Mouse (Mus musculus) embryonic facial prominence, embryonic 15.5 days (tissue): ENCODE data around the gene Med29. TPM values are rescaled to one million over a fixed set of nuclear protein-coding genes. Genes with fewer than 3 reads are reported as not detected.
"Not testable (repeated sequence)": the region's sequence is repeated elsewhere in the genome, so short reads cannot be mapped to it uniquely, and the experiment has no call there.

Source experiments
- ATAC-seq: fragments of 200-750 bp; cut with Nextera tagmentation; 2 replicates; pipeline ENCODE4 v1.8.0; 2017; ENCODE audit warnings: low read depth, moderate TSS enrichment; ENCODE audit not compliant: insufficient number of reproducible peaks, low FRiP score, low TSS enrichment
- H3K27ac ChIP-seq: fragments of 300-500 bp; sonication (generic); replicated peaks from 2 replicates; pipeline ENCODE4 v1.5.1; 2015; ENCODE audit warnings: mild to moderate bottlenecking, inconsistent platforms
- H3K27me3 ChIP-seq: fragments of 300-500 bp; sonication (generic); 2 replicates; pipeline ENCODE4 v1.6.1; 2015; ENCODE audit warnings: inconsistent platforms
- H3K36me3 ChIP-seq: fragments of 300-500 bp; sonication (generic); 2 replicates; pipeline ENCODE4 v1.6.1; 2015; ENCODE audit warnings: mild to moderate bottlenecking, inconsistent platforms
- H3K4me1 ChIP-seq: fragments of 300-500 bp; sonication (generic); 2 replicates; pipeline ENCODE4 v1.6.1; 2015; ENCODE audit warnings: inconsistent platforms
- H3K4me2 ChIP-seq: fragments of 300-500 bp; sonication (generic); replicated peaks from 2 replicates; pipeline ENCODE4 v1.6.1; 2015; ENCODE audit warnings: mild to moderate bottlenecking, inconsistent platforms
- H3K4me3 ChIP-seq: fragments of 300-500 bp; sonication (generic); replicated peaks from 2 replicates; pipeline ENCODE4 v1.5.1; 2015; ENCODE audit warnings: mild to moderate bottlenecking, inconsistent platforms
- H3K9ac ChIP-seq: fragments of 300-500 bp; sonication (generic); 2 replicates; pipeline ENCODE4 v1.6.1; 2015; ENCODE audit warnings: inconsistent platforms
- H3K9me3 ChIP-seq: fragments of 300-500 bp; sonication (generic); replicated peaks from 2 replicates; pipeline ENCODE4 v1.6.1; 2016; ENCODE audit warnings: inconsistent platforms
- WGBS: fragments of 180-500 bp; shearing (Covaris S2); methylation state at CpG from one replicate; pipeline ENCODE4 v1.1.7; 2015; 5-methylcytosine and 5-hydroxymethylcytosine counted together
- polyA plus RNA-seq: library from polyadenylated mRNA; unstranded; fragments of >200 nt; fragmentation: Nextera tagmentation; extraction: Ambion mirVana; gene quantifications from 2 replicates; pipeline ENCODE4 v1.2.1, GENCODE M21; 2015

Med29 gene
- polyA plus RNA-seq, 1 experiment from 2014 or later, result 52.1 TPM

- no peak overlapping the region for H3K4me3 ChIP-seq
- peaks cover 19% of the 10 kb centered on the region for H3K4me1 ChIP-seq
- whole genome bisulfite sequencing, result 93% methylated on average over 4 of the region's 4 CpGs
- H3K4me2 ChIP-seq, result no peak overlapping the region
- no peak overlapping the region for H3K9ac ChIP-seq
- H3K27me3 ChIP-seq, result no peaks in the 10 kb centered on the region
- H3K27ac ChIP-seq, result no peak overlapping the region
- no peak for ATAC-seq
- no peaks in the 10 kb centered on the region for H3K9me3 ChIP-seq
- H3K36me3 ChIP-seq, result peaks cover 53% of the 10 kb centered on the region
These were observed 2.9 kb upstream of the Med29 start for GRCm38 (mm10) chr7:28395425-28395824.

GRCm38 (mm10) chr7:28393272-28393951, 904 bp upstream of the Med29 start:
- peaks cover 19% of the 10 kb centered on the region for H3K4me1 ChIP-seq
- H3K36me3 ChIP-seq, result peaks cover 55% of the 10 kb centered on the region

GRCm38 (mm10) chr7:28390331-28390730, 2.2 kb downstream of the Med29 start:
- no peak overlapping the region for H3K27ac ChIP-seq
- no peak for ATAC-seq

More at GRCm38 (mm10) chr7:28393272-28393951, 904 bp upstream of the Med29 start:
- ATAC-seq, result no peak
- H3K4me2 ChIP-seq, result peak overlapping the region; percentile 93
- 4% methylated on average over 22 of the region's 22 CpGs for WGBS
- H3K27ac ChIP-seq, result peak overlapping the region; percentile 83
- peak overlapping the region; percentile 65 for H3K9ac ChIP-seq
- H3K4me3 ChIP-seq, result peak overlapping the region; percentile 86
- no peaks in the 10 kb centered on the region for H3K27me3 ChIP-seq
- H3K9me3 ChIP-seq, result no peaks in the 10 kb centered on the region

GRCm38 (mm10) chr7:28387384-28387783, 5.1 kb downstream of the Med29 start:
- H3K4me1 ChIP-seq, result peaks cover 35% of the 10 kb centered on the region
- ATAC-seq, result not testable (repeated sequence)

More at GRCm38 (mm10) chr7:28390331-28390730, 2.2 kb downstream of the Med29 start:
- Histone ChIP-seq H3K36me3 (peaks cover 53% of the 10 kb centered on the region), H3K9ac (no peak overlapping the region), H3K4me2 (no peak overlapping the region), H3K9me3 (no peaks in the 10 kb centered on the region), H3K4me3 (no peak overlapping the region), H3K4me1 (peaks cover 25% of the 10 kb centered on the region), H3K27me3 (no peaks in the 10 kb centered on the region)
- whole genome bisulfite sequencing, result 94% methylated on average over 3 of the region's 3 CpGs

GRCm38 (mm10) chr7:28386877-28387276, 5.6 kb downstream of the Med29 start:
- H3K27me3 ChIP-seq, H3K4me2 ChIP-seq, H3K9ac ChIP-seq, H3K4me3 ChIP-seq, H3K27ac ChIP-seq, H3K9me3 ChIP-seq, ATAC-seq: not testable (repeated sequence)
- Histone ChIP-seq H3K4me1 (peaks cover 38% of the 10 kb centered on the region), H3K36me3 (peaks cover 49% of the 10 kb centered on the region)
- WGBS, result 79% methylated on average over 6 of the region's 6 CpGs

More at GRCm38 (mm10) chr7:28387384-28387783, 5.1 kb downstream of the Med29 start:
- H3K9me3 ChIP-seq, H3K4me2 ChIP-seq, H3K9ac ChIP-seq, H3K4me3 ChIP-seq, H3K27me3 ChIP-seq, H3K27ac ChIP-seq: not testable (repeated sequence)
- peaks cover 49% of the 10 kb centered on the region for H3K36me3 ChIP-seq
- WGBS, result 84% methylated on average over 7 of the region's 7 CpGs

- H3K36me3 ChIP-seq, result peaks cover 49% of the 10 kb centered on the region
- H3K9me3 ChIP-seq, result no peaks in the 10 kb centered on the region
- H3K4me1 ChIP-seq, result peaks cover 38% of the 10 kb centered on the region
- 4% methylated on average over 4 of the region's 4 CpGs for WGBS
- no peaks in the 10 kb centered on the region for H3K27me3 ChIP-seq
- no peak overlapping the region for H3K9ac ChIP-seq
- H3K27ac ChIP-seq, result peak overlapping the region; percentile 56
- no peak overlapping the region for H3K4me3 ChIP-seq
- H3K4me2 ChIP-seq, result no peak overlapping the region
- ATAC-seq, result peak; percentile 71
These were observed 6.0 kb downstream of the Med29 start for GRCm38 (mm10) chr7:28386462-28386861.

GRCm38 (mm10) chr7:28386007-28386406, 6.5 kb downstream of the Med29 start:
- Histone ChIP-seq H3K4me1 (peaks cover 38% of the 10 kb centered on the region), H3K9me3 (no peaks in the 10 kb centered on the region), H3K27me3 (no peaks in the 10 kb centered on the region), H3K4me2 (no peak overlapping the region), H3K27ac (peak overlapping the region; percentile 56), H3K9ac (no peak overlapping the region), H3K36me3 (peaks cover 49% of the 10 kb centered on the region), H3K4me3 (no peak overlapping the region)
- no peak for ATAC-seq
- WGBS, result 82% methylated on average over 7 of the region's 7 CpGs

- Histone ChIP-seq H3K4me2 (no peak overlapping the region), H3K4me3 (no peak overlapping the region), H3K9ac (no peak overlapping the region), H3K27ac (peak overlapping the region; percentile 56), H3K36me3 (peaks cover 42% of the 10 kb centered on the region), H3K9me3 (no peaks in the 10 kb centered on the region), H3K27me3 (no peaks in the 10 kb centered on the region), H3K4me1 (peaks cover 45% of the 10 kb centered on the region)
- ATAC-seq, result no peak
- 91% methylated on average over 9 of the region's 9 CpGs for WGBS
These were observed 7.3 kb downstream of the Med29 start for GRCm38 (mm10) chr7:28385196-28385595.

GRCm38 (mm10) chr7:28384162-28384561, 8.3 kb downstream of the Med29 start:
- peaks cover 33% of the 10 kb centered on the region for H3K36me3 ChIP-seq
- no peak overlapping the region for H3K4me2 ChIP-seq
- H3K9ac ChIP-seq, result no peak overlapping the region
- ATAC-seq, result no peak
- H3K9me3 ChIP-seq, result no peaks in the 10 kb centered on the region
- H3K4me3 ChIP-seq, result no peak overlapping the region
- 76% methylated on average over 6 of the region's 6 CpGs for WGBS
- no peak overlapping the region for H3K27ac ChIP-seq
- no peaks in the 10 kb centered on the region for H3K27me3 ChIP-seq
- peaks cover 56% of the 10 kb centered on the region for H3K4me1 ChIP-seq

GRCm38 (mm10) chr7:28383606-28384005, 8.9 kb downstream of the Med29 start:
- Histone ChIP-seq H3K9ac (no peak overlapping the region), H3K4me2 (no peak overlapping the region), H3K9me3 (no peaks in the 10 kb centered on the region), H3K27me3 (no peaks in the 10 kb centered on the region), H3K36me3 (peaks cover 28% of the 10 kb centered on the region), H3K4me1 (peaks cover 58% of the 10 kb centered on the region), H3K4me3 (no peak overlapping the region), H3K27ac (peak overlapping the region; percentile 98)
- WGBS, result 72% methylated on average over 4 of the region's 4 CpGs
- ATAC-seq, result no peak

- Histone ChIP-seq H3K4me2 (peak overlapping the region; percentile 73; the same call in 1 of the 2 replicates), H3K9me3 (no peaks in the 10 kb centered on the region), H3K36me3 (peaks cover 22% of the 10 kb centered on the region), H3K27me3 (no peaks in the 10 kb centered on the region), H3K27ac (peak overlapping the region; percentile 98), H3K9ac (no peak overlapping the region), H3K4me1 (peaks cover 65% of the 10 kb centered on the region), H3K4me3 (no peak overlapping the region)
- ATAC-seq, result no peak
- WGBS, result 50% methylated on average over 11 of the region's 11 CpGs
These were observed 9.5 kb downstream of the Med29 start for GRCm38 (mm10) chr7:28382981-28383396.
